Mouse (Mus musculus) right cerebral cortex, postnatal 14 days (tissue): ENCODE measurements around the gene Ccl6.

Experiments used
- DNase-seq: peaks from one replicate; pipeline ENCODE4 v3.0.0; 2022

Ccl6 gene

GRCm38 (mm10) chr11:83592853-83593252 is at the start of gene Ccl6:
Gene Ccl6, minus strand, starts transcription at chr11:83593087.
- DNase-seq = no peak

- DNase-seq = no peak
Measured at GRCm38 (mm10) chr11:83641216-83641615, 48.3 kb upstream of the Ccl6 start.

DNA sequence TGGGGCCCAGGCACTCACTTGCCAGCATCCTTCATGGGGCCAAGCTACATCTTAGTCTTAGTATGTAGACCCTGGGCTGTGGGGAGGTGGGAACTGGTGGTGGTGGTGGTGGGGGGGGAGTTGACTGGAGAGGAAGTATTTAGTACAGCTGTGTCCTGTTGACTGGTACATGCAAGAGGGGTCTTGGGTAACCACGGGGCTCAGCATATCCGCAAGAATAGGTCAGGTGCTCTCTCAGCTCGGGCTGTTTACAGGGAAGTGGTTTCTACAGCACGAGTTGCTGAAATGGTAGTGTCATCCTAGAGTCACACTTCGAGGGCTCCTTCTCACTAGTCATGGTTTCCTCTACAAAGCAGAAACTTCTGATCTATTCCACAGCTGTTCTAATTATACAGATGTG is 47.3 kb upstream of the Ccl6 start:
- DNase-seq = no peak

- DNase-seq = no peak
Measured at GRCm38 (mm10) chr11:83639533-83639932, 46.6 kb upstream of the Ccl6 start.

GRCm38 (mm10) chr11:83638934-83639333 is 46.0 kb upstream of the Ccl6 start:
- no peak for DNase-seq

- no peak for DNase-seq
Measured at GRCm38 (mm10) chr11:83636742-83637235, 43.9 kb upstream of the Ccl6 start.

DNA sequence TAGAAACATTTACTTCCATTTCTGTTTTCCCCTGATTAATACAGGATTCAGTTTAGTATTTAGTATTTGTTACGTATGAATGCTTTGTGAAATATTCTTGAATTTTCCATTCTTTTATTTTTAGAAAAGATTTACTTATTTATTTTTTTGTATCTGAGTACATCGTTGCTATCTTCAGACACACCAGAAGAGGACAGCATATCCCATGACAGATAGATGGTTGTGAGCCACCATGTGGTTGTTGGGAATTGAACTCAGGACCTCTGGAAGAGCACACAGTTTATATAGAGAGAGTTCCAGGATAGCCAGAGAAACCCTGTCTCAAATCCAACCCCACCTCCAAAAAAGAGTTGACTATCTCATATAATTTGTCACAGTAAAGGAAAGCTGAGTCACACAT is 42.0 kb upstream of the Ccl6 start:
- no peak for DNase-seq

DNA sequence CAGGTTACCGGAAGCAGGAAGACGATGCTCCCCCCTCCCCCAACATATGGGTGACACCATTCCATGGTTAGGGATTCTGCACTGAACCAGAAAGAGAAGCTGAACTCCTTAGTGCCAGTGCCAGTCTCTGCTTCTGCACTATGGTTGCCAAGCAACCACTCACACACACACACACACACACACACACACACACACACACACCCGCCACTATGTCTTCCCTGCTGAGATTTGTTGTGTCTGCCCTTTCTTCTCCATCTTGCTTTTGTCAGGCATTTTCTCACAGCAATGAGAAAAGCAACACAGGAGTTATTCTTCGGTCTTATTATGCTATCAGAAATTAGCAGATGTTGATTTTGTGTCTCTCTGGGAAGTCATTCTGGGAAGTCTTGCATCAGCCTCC is 41.5 kb upstream of the Ccl6 start:
- peak; percentile 16 for DNase-seq

GRCm38 (mm10) chr11:83632744-83633143 is 39.9 kb upstream of the Ccl6 start:
- DNase-seq = no peak

GRCm38 (mm10) chr11:83631065-83631464 is 38.2 kb upstream of the Ccl6 start:
- no peak for DNase-seq

DNA sequence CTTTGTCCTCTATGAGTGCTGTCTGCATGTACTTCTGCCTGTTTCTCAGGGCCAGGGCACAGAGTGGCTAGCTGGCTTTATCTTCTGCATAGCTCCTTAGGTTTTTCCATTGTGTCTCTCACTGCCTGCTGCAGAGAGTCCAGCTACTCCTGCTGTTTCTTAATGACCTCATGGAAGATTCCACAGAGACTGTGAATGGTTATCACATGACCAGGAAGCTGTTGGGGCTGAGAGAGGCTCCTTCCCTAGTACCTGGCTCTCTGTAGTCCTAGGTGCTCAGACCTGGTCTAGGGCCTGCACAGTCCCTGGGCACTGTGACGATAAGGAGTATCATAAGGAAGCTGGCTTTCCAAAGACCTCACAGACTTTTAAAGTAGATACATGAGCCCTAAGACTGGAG is 37.7 kb upstream of the Ccl6 start:
- no peak for DNase-seq

DNA sequence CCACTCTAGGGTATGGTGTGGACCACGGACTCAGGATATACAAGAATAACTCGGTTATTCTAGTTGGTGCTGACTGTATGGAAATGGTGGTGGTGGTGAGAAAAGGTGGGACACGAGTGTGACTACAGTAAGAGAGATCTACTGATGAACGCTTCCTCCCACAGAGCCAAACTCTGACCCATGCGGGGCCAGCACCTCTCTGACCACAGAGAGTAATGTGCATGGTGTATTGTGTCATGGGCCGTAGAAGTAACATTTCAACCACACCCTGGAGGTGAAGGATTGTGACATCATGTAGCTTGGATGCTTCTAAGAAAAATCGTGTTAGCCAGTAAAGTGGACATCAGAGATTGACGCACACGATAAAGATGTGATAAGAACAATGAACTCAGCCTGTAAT is 35.9 kb upstream of the Ccl6 start:
- no peak for DNase-seq

DNA sequence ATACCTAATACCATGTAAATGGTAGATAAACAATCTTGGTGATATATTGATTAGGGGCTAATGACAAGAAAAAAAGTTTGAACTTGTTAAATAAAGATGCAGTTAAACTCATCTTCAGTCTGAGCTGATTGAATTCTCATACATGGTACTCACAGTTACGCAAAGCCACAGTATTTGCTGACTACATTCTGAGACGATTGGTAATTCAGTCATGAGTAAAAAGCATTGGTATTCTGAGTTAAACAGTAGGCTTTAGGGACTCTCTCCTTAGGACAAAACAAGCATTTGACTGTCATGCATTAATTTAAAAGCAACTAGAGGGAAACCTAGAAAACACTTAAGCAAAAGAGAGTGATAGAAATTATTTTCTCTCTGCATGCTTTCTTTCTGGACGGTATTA is 30.7 kb upstream of the Ccl6 start:
- DNase-seq = no peak

DNA sequence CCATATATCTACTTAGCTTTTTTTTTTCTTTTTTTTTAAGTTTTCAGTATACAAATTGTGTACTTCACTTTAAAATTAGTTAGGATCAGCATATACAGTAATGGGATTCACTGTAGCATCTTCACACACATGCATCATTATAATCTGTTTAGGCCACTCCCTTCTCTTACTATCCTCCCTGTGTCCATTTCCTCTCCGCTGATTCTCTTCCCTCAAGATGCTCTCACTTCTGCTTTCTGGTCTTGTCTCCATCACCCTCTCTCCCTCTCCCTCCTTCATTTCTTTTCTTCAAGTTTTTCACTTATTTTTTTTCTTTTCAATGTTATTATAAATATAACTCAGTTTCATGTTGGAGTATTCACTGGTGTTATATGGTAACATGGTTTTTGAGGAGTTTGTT is 26.1 kb upstream of the Ccl6 start:
- no peak for DNase-seq

DNA sequence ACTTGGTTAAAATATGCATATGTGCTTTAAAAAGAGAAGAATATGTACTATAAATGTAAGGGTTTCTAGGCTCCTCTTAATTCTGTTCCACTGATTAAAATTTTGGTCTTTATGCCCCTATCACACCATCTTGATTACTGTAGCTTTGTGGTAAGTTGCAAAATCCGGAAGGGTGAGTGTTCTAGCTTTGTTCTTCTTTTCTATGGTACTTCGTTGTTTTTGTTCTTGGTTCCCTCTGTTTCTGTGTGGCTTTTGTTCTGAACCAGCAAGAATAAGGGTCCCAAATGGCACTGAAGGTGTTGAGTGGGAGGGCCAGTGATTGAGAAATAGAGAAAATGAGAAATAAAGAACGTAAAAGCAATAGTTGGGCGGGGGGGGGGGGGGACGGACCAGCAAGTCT is 25.4 kb upstream of the Ccl6 start:
- no peak for DNase-seq

DNA sequence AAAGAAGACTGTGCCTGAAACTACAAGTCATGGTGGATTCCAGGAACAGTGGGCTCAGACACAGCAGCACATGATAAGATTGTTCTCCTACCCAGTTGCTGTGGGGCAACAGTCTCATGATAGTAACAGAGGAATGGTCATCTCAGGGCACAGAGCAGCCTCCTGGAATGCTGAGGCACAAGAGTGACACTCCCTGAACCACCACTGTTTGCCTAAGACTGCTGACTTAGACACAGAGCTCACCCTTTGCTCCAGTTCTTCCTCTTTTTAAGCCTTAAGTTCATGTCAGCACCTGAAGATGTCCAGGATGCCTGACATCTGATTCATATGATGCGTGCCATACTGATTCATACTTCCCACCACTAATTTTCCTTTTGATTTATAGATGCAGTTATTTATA is 23.7 kb upstream of the Ccl6 start:
- DNase-seq = no peak

DNA sequence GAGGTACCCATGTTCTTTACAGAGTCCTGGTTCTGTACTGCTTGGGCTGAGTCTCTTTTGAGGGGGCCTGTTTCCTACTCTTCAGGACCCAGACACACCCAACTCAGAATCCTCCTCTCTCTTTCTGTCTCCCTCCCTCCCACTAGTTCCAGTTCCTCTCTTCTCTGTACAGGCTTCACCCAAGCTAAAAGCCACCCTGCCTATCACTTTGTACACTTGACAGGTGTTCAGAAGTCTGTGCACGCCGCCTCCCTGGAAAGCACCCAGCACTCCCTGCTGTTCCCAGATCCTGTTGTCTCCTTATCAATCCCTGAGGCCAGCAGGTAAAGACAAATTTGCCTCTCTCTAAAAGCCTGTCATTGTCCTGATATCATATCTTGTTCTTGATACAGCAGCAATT is 18.0 kb upstream of the Ccl6 start:
- DNase-seq = no peak

GRCm38 (mm10) chr11:83606396-83606795 is 13.5 kb upstream of the Ccl6 start:
- DNase-seq = no peak

GRCm38 (mm10) chr11:83605535-83605934 is 12.6 kb upstream of the Ccl6 start:
- no peak for DNase-seq

DNA sequence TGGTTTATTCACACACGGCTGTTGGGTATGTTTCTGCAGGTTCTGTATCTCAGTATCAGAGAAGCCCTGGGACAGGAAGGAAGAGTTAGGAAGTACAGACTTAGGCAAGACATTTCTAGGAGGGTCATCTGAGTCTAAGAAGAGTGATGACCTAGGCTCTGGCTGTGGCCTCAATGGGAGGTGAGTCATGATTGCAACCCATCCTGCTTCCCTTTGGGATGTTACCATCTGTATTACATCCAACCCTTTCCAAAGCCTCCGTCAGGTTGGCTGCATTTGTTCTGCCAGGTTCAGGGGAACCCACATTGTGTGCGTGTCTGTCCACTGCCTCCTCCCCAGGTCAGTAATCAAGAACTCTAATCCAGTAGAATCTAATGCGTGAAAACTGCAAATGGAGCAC is 11.8 kb upstream of the Ccl6 start:
- DNase-seq = no peak

DNA sequence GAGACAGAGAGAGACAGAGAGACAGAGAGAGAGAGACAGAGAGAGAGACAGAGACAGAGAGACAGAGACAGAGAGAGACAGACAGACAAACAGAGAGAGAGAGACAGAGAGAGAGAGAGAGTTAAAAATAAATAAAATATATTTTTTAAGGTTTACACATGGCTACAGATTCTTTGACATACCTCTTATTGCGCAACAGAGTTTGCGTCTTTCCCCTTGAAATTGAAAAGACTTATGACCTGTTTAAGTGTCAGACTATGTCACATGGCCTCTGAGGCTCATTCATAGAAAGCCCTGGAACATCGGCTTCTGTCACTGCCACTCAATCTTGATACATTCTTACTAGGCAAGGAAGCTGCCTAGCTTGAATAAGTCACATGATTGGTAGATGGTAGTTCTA is 10.5 kb upstream of the Ccl6 start:
- no peak for DNase-seq

- DNase-seq = no peak
Measured at GRCm38 (mm10) chr11:83600576-83600975, 7.7 kb upstream of the Ccl6 start.

DNA sequence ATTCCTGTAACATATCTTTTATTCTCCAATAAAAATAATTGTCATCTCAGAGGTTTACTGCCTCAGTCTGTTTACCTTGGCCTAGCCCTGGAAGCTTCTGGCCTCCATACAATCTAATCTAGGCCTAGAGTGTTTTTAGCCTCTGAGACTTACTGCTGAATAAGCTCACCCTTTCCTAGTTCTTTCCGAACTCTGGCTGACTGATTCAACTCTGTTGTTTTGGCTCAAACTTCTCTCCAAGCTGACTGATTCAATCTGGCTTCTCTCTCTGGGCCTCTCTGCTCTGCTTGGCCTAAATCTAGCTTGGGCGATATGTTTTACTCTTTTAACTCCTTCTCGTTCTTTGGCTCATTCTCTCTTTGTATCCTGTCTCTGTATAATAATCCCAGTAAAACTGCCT is 6.1 kb upstream of the Ccl6 start:
- no peak for DNase-seq

DNA sequence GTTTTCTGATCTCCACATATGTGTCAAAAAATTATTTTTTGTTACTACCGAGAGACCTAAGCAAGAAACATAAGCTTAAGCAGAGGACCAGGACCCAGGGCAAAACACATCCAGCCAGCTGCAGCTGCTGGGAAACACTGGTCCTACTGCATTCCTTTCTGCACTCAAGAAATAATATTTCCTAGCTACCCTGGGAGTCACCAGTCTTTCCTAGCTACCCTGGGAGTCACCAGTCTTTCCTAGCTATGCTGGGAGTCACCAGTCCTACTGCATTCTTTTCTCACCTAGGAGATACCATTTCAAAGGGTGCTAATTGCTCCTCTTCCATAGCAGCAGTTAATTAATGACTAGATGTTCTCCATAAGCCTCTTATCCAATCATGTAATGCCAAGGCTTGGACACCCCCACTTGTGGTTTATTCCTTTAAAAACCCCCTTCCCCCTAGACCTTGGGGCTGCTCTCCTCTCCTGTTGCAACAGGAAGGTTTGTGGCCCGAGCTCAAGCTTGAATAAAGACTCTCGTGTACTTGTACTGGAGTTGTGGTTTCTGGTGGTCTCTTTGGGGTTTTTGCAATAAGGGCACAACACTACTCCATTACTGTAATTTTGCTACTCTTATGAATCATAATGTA is 5.4 kb upstream of the Ccl6 start:
- no peak for DNase-seq

GRCm38 (mm10) chr11:83597796-83598195 is 4.9 kb upstream of the Ccl6 start:
- no peak for DNase-seq
